Mouse (Mus musculus) embryonic fibroblast, embryonic 13.5 days (primary cell): ENCODE data around the gene Sez6. TPM values are rescaled to one million over a fixed set of nuclear protein-coding genes. Genes with fewer than 3 reads are reported as not detected.
A peak's percentile ranks its signal among the peaks of the same experiment; 100 is the strongest.

Experiments
- H3K27ac ChIP-seq: 2 replicates; pipeline ENCODE4 v1.5.1; 2012; ENCODE audit warnings: low read length, control low read depth, inconsistent platforms; ENCODE audit not compliant: insufficient read depth
- H3K4me1 ChIP-seq: 2 replicates; pipeline ENCODE4 v1.6.1; 2011; ENCODE audit warnings: low read length; ENCODE audit not compliant: control insufficient read depth, insufficient read depth
- H3K4me3 ChIP-seq: 2 replicates; pipeline ENCODE4 v1.5.1; 2011; ENCODE audit warnings: mild to moderate bottlenecking, control low read depth, low read length; ENCODE audit not compliant: insufficient read depth
- CTCF ChIP-seq: IDR thresholded peaks from 2 replicates; pipeline ENCODE4 v1.5.1; 2011; ENCODE audit warnings: mild to moderate bottlenecking, control low read depth, low read length, moderate library complexity, borderline replicate concordance; ENCODE audit not compliant: insufficient read depth
- POLR2A ChIP-seq: IDR thresholded peaks from 2 replicates; pipeline ENCODE4 v1.6.1; 2011; ENCODE audit warnings: low read depth, mild to moderate bottlenecking, control low read depth, low read length, moderate library complexity
- polyA plus RNA-seq: library from polyadenylated mRNA; stranded (reverse); fragments of >200 nt; gene quantifications from 2 replicates; pipeline ENCODE4 v1.2.4, GENCODE M21; 2011; ENCODE audit warnings: low read depth; ENCODE audit not compliant: missing spikeins, insufficient read length

The Sez6 gene
- polyA plus RNA-seq, 1 experiment: not detected

- Histone ChIP-seq H3K27ac (peak overlapping the region; percentile 65), H3K4me1 (peaks cover 2% of the 10 kb centered on the region; the same call in 1 of the 2 replicates), H3K4me3 (peak overlapping the region; percentile 94)
- TF ChIP-seq POLR2A: no peak
- no peak for TF ChIP-seq CTCF
Measured at GRCm38 (mm10) chr11:77985541-77986065, 55.0 kb downstream of the Sez6 start.

DNA sequence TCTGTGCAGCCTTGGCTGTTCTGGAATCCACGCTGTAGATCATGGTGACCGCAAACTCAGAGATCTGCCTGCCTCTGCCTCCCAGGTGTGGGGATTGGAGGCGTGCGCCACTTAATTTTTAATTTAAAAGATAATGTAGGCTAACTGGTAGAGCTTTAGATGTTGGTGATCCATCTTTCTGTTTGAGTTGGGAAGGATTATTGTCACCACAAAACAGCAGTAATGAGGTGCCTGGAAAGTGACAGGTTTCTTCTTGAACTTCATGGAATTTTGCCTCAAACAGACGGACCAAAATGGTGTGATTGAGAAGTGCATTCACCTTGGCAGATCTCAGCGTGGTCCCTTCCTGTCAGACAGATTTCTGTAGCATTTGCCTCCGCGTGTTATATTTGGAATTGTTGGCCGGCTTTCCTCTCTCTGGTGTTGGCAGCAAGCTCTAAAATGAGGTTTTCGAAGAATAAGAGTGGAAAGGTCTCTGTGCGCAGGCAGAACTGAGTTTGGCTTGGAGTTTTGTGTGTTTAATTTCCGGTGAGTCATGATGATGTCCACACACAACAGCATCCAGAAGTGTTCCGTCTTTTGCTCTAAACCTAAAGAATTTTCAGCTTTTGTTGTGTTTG lies 58.6 kb downstream of the Sez6 start:
- H3K27ac ChIP-seq: no peak overlapping the region
- TF ChIP-seq POLR2A: no peak
- no peak for TF ChIP-seq CTCF
- H3K4me1 ChIP-seq: peaks cover 2% of the 10 kb centered on the region; the same call in 1 of the 2 replicates
- no peak overlapping the region for H3K4me3 ChIP-seq

GRCm38 (mm10) chr11:77995556-77995955 lies 65.0 kb downstream of the Sez6 start:
- no peak for TF ChIP-seq CTCF
- no peak for TF ChIP-seq POLR2A
- Histone ChIP-seq H3K4me1 (no peaks in the 10 kb centered on the region), H3K27ac (no peak overlapping the region), H3K4me3 (no peak overlapping the region)

DNA sequence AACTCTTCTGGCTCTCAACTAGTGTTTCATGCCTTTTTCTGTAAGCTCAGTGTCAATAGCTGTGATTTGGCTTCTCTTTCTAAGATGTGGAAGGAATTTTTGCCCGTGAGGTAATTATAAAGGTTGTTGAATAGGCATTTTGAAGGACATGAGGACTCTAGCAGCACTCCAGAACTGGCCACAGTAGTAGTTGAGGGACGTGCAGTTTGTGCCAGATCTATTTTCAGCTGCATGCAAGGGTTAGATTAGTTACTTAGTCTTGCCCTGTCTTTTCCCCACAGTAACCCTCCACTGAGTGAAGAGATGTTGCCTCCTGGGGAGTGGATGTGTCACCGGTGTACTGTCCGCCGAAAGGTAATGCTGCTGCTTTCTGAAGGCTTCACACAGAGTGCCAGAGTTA lies 75.8 kb downstream of the Sez6 start:
- no peaks in the 10 kb centered on the region; the same call in 1 of the 2 replicates for H3K4me1 ChIP-seq
- no peak overlapping the region for H3K27ac ChIP-seq
- H3K4me3 ChIP-seq: no peak overlapping the region
- no peak for TF ChIP-seq CTCF
- TF ChIP-seq POLR2A: no peak

DNA sequence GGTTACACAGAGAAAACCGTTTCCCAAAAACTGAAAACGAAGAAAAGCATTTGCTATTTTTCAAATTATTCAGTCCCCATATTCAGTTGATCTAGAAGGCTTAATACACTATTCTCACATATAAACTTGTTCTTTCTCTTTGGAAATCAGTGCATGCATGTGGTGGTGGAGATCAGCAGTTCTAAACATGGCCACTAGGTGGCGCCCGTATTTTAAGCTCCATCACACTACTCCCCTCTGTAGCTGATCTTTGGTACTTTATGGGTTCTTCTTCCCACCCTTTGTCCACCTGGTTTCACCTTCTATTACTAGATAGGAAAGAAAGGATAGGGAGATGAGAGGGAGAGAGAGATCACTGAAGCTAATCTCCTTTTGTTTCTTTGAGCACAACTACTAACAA lies 89.1 kb downstream of the Sez6 start:
- TF ChIP-seq POLR2A: no peak
- peak; percentile 32; the same call in 1 of the 2 replicates for TF ChIP-seq CTCF
- no peak overlapping the region for H3K4me3 ChIP-seq
- no peaks in the 10 kb centered on the region for H3K4me1 ChIP-seq
- no peak overlapping the region for H3K27ac ChIP-seq

GRCm38 (mm10) chr11:78023607-78024006 lies 93.0 kb downstream of the Sez6 start:
- no peak for TF ChIP-seq POLR2A
- TF ChIP-seq CTCF: peak; percentile 21; the same call in 1 of the 2 replicates
- no peak overlapping the region for H3K4me3 ChIP-seq

More at GRCm38 (mm10) chr11:78023607-78024006, 93.0 kb downstream of the Sez6 start:
- Histone ChIP-seq H3K4me1 (no peaks in the 10 kb centered on the region), H3K27ac (no peak overlapping the region)

Other genes starting within 250 kb of the Sez6 start
- gene Nufip2, start 244.6 kb upstream of the Sez6 start, polyA plus RNA-seq: 76.8 and 87.1 TPM in 2 replicates
- not detected in 2 replicates for gene Cryba1, start 205.5 kb upstream of the Sez6 start, polyA plus RNA-seq
- gene Myo18a, start 167.6 kb upstream of the Sez6 start, polyA plus RNA-seq: 16.2 and 20.1 TPM in 2 replicates
- not detected in 2 replicates for gene Gm10277, start 143.1 kb upstream of the Sez6 start, polyA plus RNA-seq
- gene Pipox, start 36.7 kb upstream of the Sez6 start, polyA plus RNA-seq: not detected in 2 replicates
- gene Phf12, start 52.0 kb downstream of the Sez6 start, polyA plus RNA-seq: 39.4 and 47.4 TPM in 2 replicates
- 5.7 and 8.3 TPM in 2 replicates for gene Dhrs13, start 101.5 kb downstream of the Sez6 start, polyA plus RNA-seq
- 70.0 and 71.3 TPM in 2 replicates for gene Flot2, start 107.1 kb downstream of the Sez6 start, polyA plus RNA-seq
- gene Eral1, start 149.6 kb downstream of the Sez6 start, polyA plus RNA-seq: 17.0 and 18.5 TPM in 2 replicates
- gene Fam222b, start 163.9 kb downstream of the Sez6 start, polyA plus RNA-seq: 10.2 and 15.5 TPM in 2 replicates
- gene Traf4, start 234.8 kb downstream of the Sez6 start, polyA plus RNA-seq: 40.5 and 45.1 TPM in 2 replicates
- gene Nek8, start 245.9 kb downstream of the Sez6 start, polyA plus RNA-seq: 12.0 and 17.9 TPM in 2 replicates
- gene Tlcd1, start 245.9 kb downstream of the Sez6 start, polyA plus RNA-seq: 13.6 and 15.3 TPM in 2 replicates